Mouse (Mus musculus) left cerebral cortex, adult 18-20 months (tissue): ENCODE results near the gene Mrpl30. TPM values are rescaled to one million over a fixed set of nuclear protein-coding genes. Genes with fewer than 3 reads are reported as not detected.
A peak's percentile ranks its signal among the peaks of the same experiment; 100 is the strongest.

Experiments
- DNase-seq, 2 experiments: peaks; one replicate each; pipeline ENCODE4 v3.0.0; 2021 to 2022; ENCODE audit warnings: low spot score in 2 of 2, mixed read lengths in 1 of 2
- total RNA-seq, 2 experiments: library from RNA; stranded (reverse); gene quantifications; 2 replicates each; pipeline ENCODE4 v1.2.3; 2021

The Mrpl30 gene
- total RNA-seq, 2 experiments from 2014 or later, result 139 to 146 TPM

- DNase-seq, result no peak
These were observed 4.3 kb downstream of the Mrpl30 start for GRCm38 (mm10) chr1:37894606-37895005.

DNA sequence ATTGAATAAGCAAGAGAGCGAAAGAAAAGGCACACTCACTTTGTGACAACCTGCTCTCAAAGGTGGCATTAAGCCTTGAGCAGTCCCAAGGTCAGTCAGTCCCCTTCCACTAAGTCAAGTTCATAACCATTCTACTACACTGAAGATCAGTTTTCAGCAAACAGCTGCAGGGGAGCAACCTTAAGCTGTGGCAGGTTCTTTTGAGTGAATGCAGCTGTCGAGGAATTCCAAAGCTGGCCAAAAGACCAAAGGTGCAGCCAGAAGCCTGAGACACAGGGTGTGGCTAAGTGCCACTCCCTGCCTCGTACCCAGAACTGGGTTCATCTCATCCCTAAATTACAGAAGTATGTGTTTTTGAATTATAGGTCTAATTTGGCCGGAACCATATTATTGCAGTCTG, 9.5 kb downstream of the Mrpl30 start:
- DNase-seq, result no peak

GRCm38 (mm10) chr1:37900288-37900687, 10.0 kb downstream of the Mrpl30 start:
- no peak for DNase-seq

DNA sequence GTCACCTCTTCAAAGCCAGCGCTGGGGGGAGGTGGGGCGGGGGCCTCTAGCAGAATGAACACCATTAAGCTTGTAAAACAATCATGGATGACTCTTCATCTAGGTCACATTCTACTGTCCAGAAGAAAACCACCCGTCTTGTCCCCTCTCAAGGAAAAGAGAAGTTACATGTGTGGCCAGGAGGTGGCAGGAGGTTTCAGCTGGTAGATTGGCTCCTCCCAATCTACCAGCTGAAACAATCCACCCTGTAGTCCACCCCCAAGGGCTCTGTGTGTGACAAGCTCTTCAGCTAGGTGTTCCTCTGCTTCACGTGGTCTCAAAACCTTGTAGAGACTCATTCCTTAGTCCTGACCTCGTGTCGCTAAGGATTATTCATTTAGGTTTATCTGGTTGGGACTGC, 12.9 kb downstream of the Mrpl30 start:
- DNase-seq, result peak in 1 of 2 experiments; percentile 23

- no peak for DNase-seq
These were observed 22.5 kb downstream of the Mrpl30 start for GRCm38 (mm10) chr1:37912751-37913150.

GRCm38 (mm10) chr1:37916393-37916792, 26.1 kb downstream of the Mrpl30 start, which contains the start of gene Lyg2:
TSS of gene Lyg2 (minus strand) at chr1:37916493.
- no peak for DNase-seq

GRCm38 (mm10) chr1:37917666-37918065, 27.4 kb downstream of the Mrpl30 start:
- no peak for DNase-seq

DNA sequence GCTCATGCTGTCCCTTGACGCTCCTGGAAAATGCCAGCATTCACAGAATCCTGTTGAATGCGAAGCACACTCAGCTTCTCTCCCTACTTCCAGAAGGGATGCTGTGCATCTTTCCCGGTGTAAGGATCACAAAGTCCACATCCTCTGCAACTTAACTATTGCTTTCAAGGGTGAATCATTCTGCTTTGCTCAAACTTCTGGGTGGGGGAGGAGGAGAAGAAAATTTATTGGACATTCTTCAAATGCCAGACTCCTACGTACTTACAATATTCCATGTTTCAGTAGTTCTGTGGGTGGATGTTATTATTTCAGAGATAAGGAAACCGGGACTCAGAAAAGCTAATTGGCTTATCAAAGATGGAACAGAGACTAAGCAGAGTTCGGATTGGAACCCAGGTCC, 27.8 kb downstream of the Mrpl30 start:
- no peak for DNase-seq

DNA sequence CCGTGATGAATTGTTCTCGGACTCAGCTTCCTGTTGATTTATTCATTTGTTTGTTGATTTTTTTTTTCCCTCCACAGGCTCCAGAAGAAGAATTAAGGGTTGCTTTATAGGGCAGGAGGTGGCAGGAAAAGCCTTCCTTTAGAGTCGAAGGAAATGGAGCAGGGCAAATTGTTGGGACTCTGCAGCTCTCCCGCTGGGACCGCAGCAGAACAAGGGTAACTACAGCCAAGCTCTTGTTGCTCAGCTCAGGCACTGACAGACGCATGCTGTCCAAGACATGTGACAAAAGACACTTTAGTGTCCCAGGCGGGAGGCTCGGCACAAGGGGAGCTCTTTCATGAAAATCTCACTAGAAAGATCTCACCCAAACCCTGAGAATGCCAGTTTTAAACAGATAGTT, 32.3 kb downstream of the Mrpl30 start:
- no peak for DNase-seq

GRCm38 (mm10) chr1:37925971-37926370, 35.7 kb downstream of the Mrpl30 start:
- no peak for DNase-seq

DNA sequence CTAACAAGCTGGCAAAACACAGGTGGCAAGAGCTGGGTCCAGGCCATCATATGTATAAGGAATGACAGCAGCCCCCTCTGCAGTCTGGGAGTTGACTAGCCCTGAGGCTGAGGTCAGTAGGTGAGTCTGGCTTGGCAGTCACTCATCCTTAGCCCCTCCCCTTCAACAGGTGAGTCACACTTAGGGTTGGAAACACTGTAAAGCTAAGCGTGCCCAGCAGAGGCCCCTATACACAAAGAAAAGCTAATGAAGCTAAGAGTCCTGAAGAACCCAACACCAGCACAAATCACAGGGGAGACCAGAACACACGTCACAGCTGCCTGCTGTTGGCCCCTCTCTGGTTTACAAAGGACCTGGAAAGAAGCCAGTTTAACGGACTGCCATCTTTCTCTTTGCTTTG, 41.5 kb downstream of the Mrpl30 start:
- no peak for DNase-seq

Other genes with a start within 250 kb of the Mrpl30 start
- 100 to 1,000 TPM; 251 to 264 TPM for gene 2010300C02Rik, start 170.4 kb upstream of the Mrpl30 start, total RNA-seq
- 10 to 100 TPM; 17.8 to 19.3 TPM for gene Tsga10, start 24.0 kb upstream of the Mrpl30 start, total RNA-seq
- gene Lipt1, start 18.7 kb upstream of the Mrpl30 start, total RNA-seq, result 1 to 10 TPM; 8.8 to 9.4 TPM
- gene Mitd1, start 66 bp upstream of the Mrpl30 start, total RNA-seq, result 10 to 100 TPM; 10.7 to 11.3 TPM
- not detected for gene Lyg2, start 26.0 kb downstream of the Mrpl30 start, total RNA-seq
- not detected for gene Lyg1, start 67.3 kb downstream of the Mrpl30 start, total RNA-seq
- gene Txndc9, start 107.4 kb downstream of the Mrpl30 start, total RNA-seq, result 10 to 100 TPM; 56.6 to 71.1 TPM
- 10 to 100 TPM; 40.7 to 41.1 TPM for gene Eif5b, start 107.5 kb downstream of the Mrpl30 start, total RNA-seq
- gene Rev1, start 239.3 kb downstream of the Mrpl30 start, total RNA-seq, result 10 to 100 TPM; 39.3 to 40.7 TPM